Comparison of ENCODE assay signal across 29 mouse cellular contexts in the genomic region with DNA sequence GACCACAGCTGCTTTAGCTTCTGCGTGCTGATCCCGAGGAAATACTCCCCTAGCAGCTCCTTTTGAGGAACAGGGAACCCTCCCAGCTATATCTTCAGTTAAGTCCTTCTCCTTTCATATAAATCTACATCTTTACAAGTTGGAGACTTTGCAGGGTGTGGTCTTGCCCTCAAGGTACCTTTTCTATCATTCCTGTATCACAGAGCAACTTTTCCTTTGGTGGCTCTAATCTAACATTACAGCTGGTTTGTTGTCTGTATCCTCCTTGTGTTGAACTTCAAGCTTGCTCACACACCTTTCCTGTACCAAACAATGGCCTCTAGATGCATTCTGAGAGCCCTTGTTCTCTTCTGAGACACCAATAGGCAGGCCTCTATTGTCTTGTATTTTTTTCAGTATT.
DNase-seq lines count a peak whose midpoint lies in the region; ATAC-seq and TF ChIP-seq lines count a peak whose summit lies in the region.
"Had no signal": no experiment of that assay in that cellular context is flagged by ENCODE, and none has a peak within 500 bp of the region (broad histone marks: within the 10 kb centered on the region; RNA-seq: fewer than 3 reads in every experiment).

No protein-coding gene starts in this region.

- TF ChIP-seq EP300 in liver, embryonic 14.5 days (IDR thresholded peaks at IDR 0.05; ENCODE audit: low read depth) = no peak

- no peak overlapping the region for H3K4me2 ChIP-seq in liver, embryonic 14.5 days (ENCODE audit: low read depth)
- H3K4me2 ChIP-seq: embryonic facial prominence, embryonic 13.5 days; forebrain, embryonic 12.5 days; forebrain, embryonic 15.5 days; heart, embryonic 12.5 days; heart, embryonic 15.5 days; hindbrain, embryonic 13.5 days had no signal

- no peaks in the 10 kb centered on the region for H3K4me1 ChIP-seq in testis, adult 2 months (ENCODE audit: control insufficient read depth, insufficient read depth, low read length)
- H3K4me1 ChIP-seq in liver, embryonic 14.5 days (replicated peaks; ENCODE audit: control insufficient read depth in 2 of 2, insufficient read depth in 2 of 2, low read length in 1 of 2) = peaks cover 2 to 13% of the 10 kb centered on the region in 2 experiments
- H3K4me1 ChIP-seq: embryonic facial prominence, embryonic 10.5 days; embryonic facial prominence, embryonic 13.5 days; forebrain, embryonic 12.5 days; forebrain, embryonic 15.5 days; heart, embryonic 12.5 days; hindbrain, embryonic 10.5 days; hindbrain, embryonic 13.5 days had no signal

- no peak overlapping the region for H3K9ac ChIP-seq in liver, embryonic 14.5 days (replicated peaks)
- H3K9ac ChIP-seq: embryonic facial prominence, embryonic 13.5 days; forebrain, embryonic 12.5 days; forebrain, embryonic 15.5 days; heart, embryonic 12.5 days; heart, embryonic 15.5 days; hindbrain, embryonic 13.5 days had no signal

- H3K27ac ChIP-seq in testis, adult 2 months (ENCODE audit: control insufficient read depth, insufficient read depth, low read depth, low read length) = no peak overlapping the region
- no peak overlapping the region for H3K27ac ChIP-seq in liver, embryonic 14.5 days
- H3K27ac ChIP-seq: embryonic facial prominence, embryonic 10.5 days; embryonic facial prominence, embryonic 13.5 days; forebrain, embryonic 12.5 days; forebrain, embryonic 15.5 days; heart, embryonic 15.5 days; hindbrain, embryonic 10.5 days; hindbrain, embryonic 13.5 days had no signal

- H3K27me3 ChIP-seq in testis, adult 2 months (ENCODE audit: control insufficient read depth, insufficient read depth, low read length) = no peaks in the 10 kb centered on the region
- H3K27me3 ChIP-seq in liver, embryonic 14.5 days (ENCODE audit: control insufficient read depth, insufficient read depth, low read length) = no peaks in the 10 kb centered on the region
- H3K27me3 ChIP-seq: embryonic facial prominence, embryonic 13.5 days; forebrain, embryonic 12.5 days; forebrain, embryonic 15.5 days; heart, embryonic 12.5 days; heart, embryonic 15.5 days; hindbrain, embryonic 13.5 days had no signal

- peak overlapping the region; percentile 36 for H3K4me3 ChIP-seq in testis, adult 2 months (ENCODE audit: control insufficient read depth, low read depth, low read length)
- no peak overlapping the region for H3K4me3 ChIP-seq in liver, embryonic 14.5 days (ENCODE audit: insufficient read depth in 1 of 2, low read depth in 2 of 2, low read length in 2 of 2)
- H3K4me3 ChIP-seq: embryonic facial prominence, embryonic 10.5 days; embryonic facial prominence, embryonic 13.5 days; erythroblast, embryonic 14.5 days; forebrain, embryonic 12.5 days; forebrain, embryonic 15.5 days; heart, embryonic 12.5 days; heart, embryonic 15.5 days; hindbrain, embryonic 10.5 days; hindbrain, embryonic 13.5 days had no signal

- DNase-seq in testis, postnatal 10 days (ENCODE audit: low spot score) = no peak
- DNase-seq in MEL-GATA-1-ER (ENCODE audit: extremely low read depth, low read depth) = peak; percentile 7
- DNase-seq in liver, embryonic 14.5 days (ENCODE audit: low read depth in 3 of 3, low spot score in 3 of 3) = no peak
- DNase-seq in kidney, postnatal 36 days = no peak
- DNase-seq in yolk sac, embryonic 10.5 days (ENCODE audit: low spot score) = no peak
- DNase-seq: adrenal gland, adult 8-10 months; adrenal gland, postnatal 25 days; cerebellum, adult 11-12 months; cerebellum, adult 8-10 months; cerebellum, postnatal 36 days; embryo, embryonic 11 days; gastrocnemius, postnatal 25 days; heart, adult 18-20 months; heart, postnatal 10 days; heart, postnatal 36 days had no signal

- H3K9me3 ChIP-seq in liver, embryonic 14.5 days (ENCODE audit: control insufficient read depth, low read length) = no peaks in the 10 kb centered on the region
- H3K9me3 ChIP-seq: embryonic facial prominence, embryonic 10.5 days; embryonic facial prominence, embryonic 13.5 days; forebrain, embryonic 12.5 days; forebrain, embryonic 15.5 days; heart, embryonic 12.5 days; heart, embryonic 15.5 days; hindbrain, embryonic 10.5 days; hindbrain, embryonic 13.5 days had no signal

- no peak for TF ChIP-seq CTCF in testis, adult 2 months (IDR thresholded peaks at IDR 0.05; ENCODE audit: control insufficient read depth, insufficient read depth, insufficient replicate concordance, low read depth, low read length)
- no peak for TF ChIP-seq CTCF in liver, embryonic 14.5 days (IDR thresholded peaks at IDR 0.05; ENCODE audit: low read depth)

- no peaks in the 10 kb centered on the region for H3K36me3 ChIP-seq in testis, adult 2 months (ENCODE audit: control insufficient read depth, insufficient read depth, low read length)
- H3K36me3 ChIP-seq in liver, embryonic 14.5 days (replicated peaks; ENCODE audit: control insufficient read depth, insufficient read depth, low read depth) = no peaks in the 10 kb centered on the region
- H3K36me3 ChIP-seq: embryonic facial prominence, embryonic 10.5 days; embryonic facial prominence, embryonic 13.5 days; forebrain, embryonic 12.5 days; forebrain, embryonic 15.5 days; heart, embryonic 12.5 days; heart, embryonic 15.5 days; hindbrain, embryonic 10.5 days; hindbrain, embryonic 13.5 days had no signal

- no peak for TF ChIP-seq POLR2A in testis, adult 2 months (IDR thresholded peaks at IDR 0.05; ENCODE audit: control insufficient read depth, low read depth, low read length)

- peak; percentile 53 for ATAC-seq in liver, embryonic 14.5 days (ENCODE audit: insufficient read depth)
- ATAC-seq in megakaryocyte-erythroid progenitor cell, adult 5-6 weeks (replicated peaks; ENCODE audit: low FRiP score, low TSS enrichment, poor library complexity, severe bottlenecking) = peak; percentile 71
- no peak for ATAC-seq in megakaryocyte, adult 5-6 weeks (ENCODE audit: poor library complexity, severe bottlenecking)
- ATAC-seq: activated CD4-positive, CD25-positive, alpha-beta regulatory T cell, adult 4 months; CD4-positive, CD25-positive, alpha-beta regulatory T cell, adult 4 months; forebrain, embryonic 15.5 days had no signal

- WGBS in liver, embryonic 14.5 days (ENCODE audit: insufficient replicate concordance) = 69% methylated on average over 2 of the region's 2 CpGs
